Mouse (Mus musculus) adrenal gland (tissue): ENCODE results near the gene Ppox.

Source experiments
- intact Hi-C: fragments of 180-260 bp; cut with DNase I; formaldehyde crosslinking; loops from one replicate; pipeline ENCODE4 v1.15.1; 2025

Ppox gene

GRCm38 (mm10) chr1:171268341-171268740 lies 12.6 kb downstream of the Ppox start:
- intact Hi-C loops, result no loop called here

GRCm38 (mm10) chr1:171265971-171266744 lies 14.8 kb downstream of the Ppox start:
- intact Hi-C loops, result no loop called here

- intact Hi-C loops, result no loop called here
Observed at GRCm38 (mm10) chr1:171263666-171264461, 17.1 kb downstream of the Ppox start.

GRCm38 (mm10) chr1:171263185-171263611 lies 17.8 kb downstream of the Ppox start:
- intact Hi-C loops, result no loop called here

GRCm38 (mm10) chr1:171262594-171263130 lies 18.3 kb downstream of the Ppox start:
- intact Hi-C loops, result no loop called here

- intact Hi-C loops, result no loop called here
Observed at GRCm38 (mm10) chr1:171260316-171260715, 20.7 kb downstream of the Ppox start.

- intact Hi-C loops, result no loop called here
Observed at GRCm38 (mm10) chr1:171258921-171259320, 22.1 kb downstream of the Ppox start.

- intact Hi-C loops, result loop anchor here (1.0 to 2.0 kb wide), 3 partner anchors 35 to 147 kb away; partner anchors contain the start of gene Tomm40l
Observed at GRCm38 (mm10) chr1:171257781-171258180, 23.2 kb downstream of the Ppox start.

- intact Hi-C loops, result loop anchor here (1.0 to 2.0 kb wide), 3 partner anchors 35 to 146 kb away; partner anchors contain the start of gene Tomm40l
Observed at GRCm38 (mm10) chr1:171256937-171257548, 23.9 kb downstream of the Ppox start.

- intact Hi-C loops, result loop anchor here (2.0 kb wide), 2 partner anchors 137 to 145 kb away; no protein-coding TSS in a partner anchor
Observed at GRCm38 (mm10) chr1:171256095-171256818, 24.7 kb downstream of the Ppox start.

- intact Hi-C loops, result no loop called here
Observed at GRCm38 (mm10) chr1:171252415-171252814, 28.6 kb downstream of the Ppox start.

- intact Hi-C loops, result no loop called here
Observed at GRCm38 (mm10) chr1:171251594-171252324, 29.2 kb downstream of the Ppox start.

- intact Hi-C loops, result no loop called here
Observed at GRCm38 (mm10) chr1:171250680-171251593, 30.0 kb downstream of the Ppox start, which contains the start of gene Ndufs2. TSS of gene Ndufs2 (minus strand) at chr1:171251388.

GRCm38 (mm10) chr1:171249913-171250600 lies 30.9 kb downstream of the Ppox start, which contains the start of gene Adamts4:
TSS of gene Adamts4 (plus strand) at chr1:171250421.
- intact Hi-C loops, result no loop called here

GRCm38 (mm10) chr1:171248386-171249226 lies 32.4 kb downstream of the Ppox start:
- intact Hi-C loops, result no loop called here

GRCm38 (mm10) chr1:171247916-171248315 lies 33.1 kb downstream of the Ppox start:
- intact Hi-C loops, result no loop called here

- intact Hi-C loops, result no loop called here
Observed at GRCm38 (mm10) chr1:171247453-171247841, 33.5 kb downstream of the Ppox start.
